Mouse (Mus musculus) forebrain, embryonic 15.5 days (tissue): ENCODE data around the gene Myocd. TPM values are rescaled to one million over a fixed set of nuclear protein-coding genes. Genes with fewer than 3 reads are reported as not detected.

Source experiments
- ATAC-seq: fragments of 200-750 bp; cut with Nextera tagmentation; replicated peaks from 2 replicates; pipeline ENCODE4 v1.8.0; 2017; ENCODE audit warnings: mild to moderate bottlenecking, moderate TSS enrichment, moderate library complexity
- H3K27ac ChIP-seq: fragments of 300-500 bp; sonication (generic); replicated peaks from 2 replicates; pipeline ENCODE4 v1.5.1; 2015; ENCODE audit warnings: mild to moderate bottlenecking, inconsistent platforms
- H3K27me3 ChIP-seq: fragments of 300-500 bp; sonication (generic); 2 replicates; pipeline ENCODE4 v1.6.1; 2015; ENCODE audit warnings: inconsistent platforms
- H3K36me3 ChIP-seq: fragments of 300-500 bp; sonication (generic); 2 replicates; pipeline ENCODE4 v1.6.1; 2015; ENCODE audit warnings: mild to moderate bottlenecking, inconsistent platforms
- H3K4me1 ChIP-seq: fragments of 300-500 bp; sonication (generic); 2 replicates; pipeline ENCODE4 v1.6.1; 2015; ENCODE audit warnings: inconsistent platforms
- H3K4me2 ChIP-seq: fragments of 300-500 bp; sonication (generic); replicated peaks from 2 replicates; pipeline ENCODE4 v1.6.1; 2015; ENCODE audit warnings: mild to moderate bottlenecking, inconsistent platforms
- H3K4me3 ChIP-seq: fragments of 300-500 bp; sonication (generic); 2 replicates; pipeline ENCODE4 v1.5.1; 2015; ENCODE audit warnings: mild to moderate bottlenecking, inconsistent platforms
- H3K9ac ChIP-seq: fragments of 300-500 bp; sonication (generic); replicated peaks from 2 replicates; pipeline ENCODE4 v1.6.1; 2015; ENCODE audit warnings: mild to moderate bottlenecking, inconsistent platforms
- H3K9me3 ChIP-seq: fragments of 300-500 bp; sonication (generic); 2 replicates; pipeline ENCODE4 v1.6.1; 2016; ENCODE audit warnings: inconsistent platforms
- WGBS: fragments of 180-500 bp; shearing (Covaris S2); methylation state at CpG from one replicate; pipeline ENCODE4 v1.1.7; 2015; ENCODE audit warnings: mixed read lengths; 5-methylcytosine and 5-hydroxymethylcytosine counted together
- polyA plus RNA-seq: library from polyadenylated mRNA; unstranded; fragments of >200 nt; fragmentation: Nextera tagmentation; extraction: Ambion mirVana; gene quantifications from 2 replicates; pipeline ENCODE4 v1.2.1, GENCODE M21; 2015

Gene Myocd
- polyA plus RNA-seq, 1 experiment from 2014 or later: 0.45 TPM

- H3K9ac ChIP-seq: no peak overlapping the region
- no peaks in the 10 kb centered on the region for H3K36me3 ChIP-seq
- H3K27ac ChIP-seq: no peak overlapping the region
- no peaks in the 10 kb centered on the region for H3K27me3 ChIP-seq
- H3K4me1 ChIP-seq: peaks cover 12% of the 10 kb centered on the region
- ATAC-seq: no peak
- no peaks in the 10 kb centered on the region for H3K9me3 ChIP-seq
- no peak overlapping the region for H3K4me3 ChIP-seq
- H3K4me2 ChIP-seq: no peak overlapping the region
- 84% methylated on average over 6 of the region's 6 CpGs for WGBS
Observed at GRCm38 (mm10) chr11:65211701-65212100, 58.1 kb downstream of the Myocd start.

GRCm38 (mm10) chr11:65209441-65209840, 60.3 kb downstream of the Myocd start:
- Histone ChIP-seq H3K36me3 (no peaks in the 10 kb centered on the region), H3K4me2 (no peak overlapping the region), H3K27me3 (no peaks in the 10 kb centered on the region), H3K4me3 (no peak overlapping the region), H3K27ac (no peak overlapping the region), H3K4me1 (no peaks in the 10 kb centered on the region), H3K9me3 (no peaks in the 10 kb centered on the region), H3K9ac (no peak overlapping the region)
- ATAC-seq: no peak
- 50% methylated on average over 6 of the region's 6 CpGs for WGBS

- Histone ChIP-seq H3K4me1 (no peaks in the 10 kb centered on the region), H3K27ac (no peak overlapping the region), H3K4me2 (no peak overlapping the region), H3K9me3 (no peaks in the 10 kb centered on the region), H3K27me3 (no peaks in the 10 kb centered on the region), H3K9ac (no peak overlapping the region), H3K36me3 (no peaks in the 10 kb centered on the region), H3K4me3 (no peak overlapping the region)
- WGBS: 84% methylated on average over 5 of the region's 5 CpGs
- no peak for ATAC-seq
Observed at GRCm38 (mm10) chr11:65205306-65205705, 64.5 kb downstream of the Myocd start.

- Histone ChIP-seq H3K4me2 (no peak overlapping the region), H3K27ac (no peak overlapping the region), H3K4me1 (no peaks in the 10 kb centered on the region), H3K27me3 (no peaks in the 10 kb centered on the region), H3K4me3 (no peak overlapping the region), H3K36me3 (no peaks in the 10 kb centered on the region), H3K9ac (no peak overlapping the region), H3K9me3 (no peaks in the 10 kb centered on the region)
- 79% methylated on average over 13 of the region's 13 CpGs for WGBS
- ATAC-seq: no peak
Observed at GRCm38 (mm10) chr11:65204651-65205050, 65.1 kb downstream of the Myocd start.

- H3K27ac ChIP-seq: no peak overlapping the region
- H3K27me3 ChIP-seq: no peaks in the 10 kb centered on the region
- H3K9me3 ChIP-seq: no peaks in the 10 kb centered on the region
- no peak overlapping the region for H3K9ac ChIP-seq
- WGBS: 90% methylated on average over 1 of the region's 1 CpGs
- H3K4me3 ChIP-seq: no peak overlapping the region
- no peak overlapping the region for H3K4me2 ChIP-seq
- H3K4me1 ChIP-seq: no peaks in the 10 kb centered on the region
- ATAC-seq: no peak
- no peaks in the 10 kb centered on the region for H3K36me3 ChIP-seq
Observed at GRCm38 (mm10) chr11:65203020-65203419, 66.8 kb downstream of the Myocd start.

- 49% methylated on average over 5 of the region's 5 CpGs for WGBS
- H3K4me3 ChIP-seq: no peak overlapping the region
- H3K4me1 ChIP-seq: no peaks in the 10 kb centered on the region
- no peak overlapping the region for H3K9ac ChIP-seq
- H3K36me3 ChIP-seq: no peaks in the 10 kb centered on the region
- H3K27ac ChIP-seq: no peak overlapping the region
- no peak for ATAC-seq
- no peaks in the 10 kb centered on the region for H3K9me3 ChIP-seq
- no peak overlapping the region for H3K4me2 ChIP-seq
- H3K27me3 ChIP-seq: no peaks in the 10 kb centered on the region
Observed at GRCm38 (mm10) chr11:65202236-65202635, 67.6 kb downstream of the Myocd start.

GRCm38 (mm10) chr11:65198026-65198425, 71.8 kb downstream of the Myocd start:
- Histone ChIP-seq H3K27ac (no peak overlapping the region), H3K4me2 (no peak overlapping the region), H3K27me3 (no peaks in the 10 kb centered on the region), H3K9me3 (no peaks in the 10 kb centered on the region), H3K36me3 (no peaks in the 10 kb centered on the region), H3K9ac (no peak overlapping the region), H3K4me3 (no peak overlapping the region), H3K4me1 (no peaks in the 10 kb centered on the region)
- 86% methylated on average over 3 of the region's 3 CpGs for WGBS
- no peak for ATAC-seq

- H3K27me3 ChIP-seq: no peaks in the 10 kb centered on the region
- H3K36me3 ChIP-seq: no peaks in the 10 kb centered on the region
- no peak overlapping the region for H3K4me2 ChIP-seq
- H3K4me1 ChIP-seq: no peaks in the 10 kb centered on the region
- peak; percentile 63; the same call in 1 of the 2 replicates for ATAC-seq
- H3K4me3 ChIP-seq: no peak overlapping the region
- H3K27ac ChIP-seq: no peak overlapping the region
- no peaks in the 10 kb centered on the region for H3K9me3 ChIP-seq
- no peak overlapping the region for H3K9ac ChIP-seq
- 4% methylated on average over 3 of the region's 3 CpGs for WGBS
Observed at GRCm38 (mm10) chr11:65197280-65197679, 72.5 kb downstream of the Myocd start.

- Histone ChIP-seq H3K4me2 (no peak overlapping the region), H3K36me3 (no peaks in the 10 kb centered on the region), H3K9ac (no peak overlapping the region), H3K27me3 (no peaks in the 10 kb centered on the region), H3K4me1 (no peaks in the 10 kb centered on the region), H3K4me3 (no peak overlapping the region), H3K27ac (no peak overlapping the region), H3K9me3 (no peaks in the 10 kb centered on the region)
- 88% methylated on average over 12 of the region's 12 CpGs for WGBS
- ATAC-seq: no peak
Observed at GRCm38 (mm10) chr11:65186974-65187373, 82.8 kb downstream of the Myocd start.

- 95% methylated on average over 1 of the region's 1 CpGs for WGBS
- Histone ChIP-seq H3K9me3 (no peaks in the 10 kb centered on the region), H3K27me3 (no peaks in the 10 kb centered on the region), H3K4me2 (no peak overlapping the region), H3K4me1 (no peaks in the 10 kb centered on the region), H3K27ac (no peak overlapping the region), H3K4me3 (no peak overlapping the region), H3K9ac (no peak overlapping the region), H3K36me3 (no peaks in the 10 kb centered on the region)
- no peak for ATAC-seq
Observed at GRCm38 (mm10) chr11:65185114-65185513, 84.7 kb downstream of the Myocd start.

GRCm38 (mm10) chr11:65170121-65170750, 99.6 kb downstream of the Myocd start:
- Histone ChIP-seq H3K4me1 (no peaks in the 10 kb centered on the region), H3K4me3 (no peak overlapping the region), H3K9me3 (no peaks in the 10 kb centered on the region), H3K36me3 (no peaks in the 10 kb centered on the region), H3K27me3 (no peaks in the 10 kb centered on the region), H3K9ac (no peak overlapping the region), H3K27ac (no peak overlapping the region), H3K4me2 (no peak overlapping the region)
- WGBS: 86% methylated on average over 4 of the region's 4 CpGs
- no peak for ATAC-seq

- H3K9me3 ChIP-seq: no peaks in the 10 kb centered on the region
- ATAC-seq: peak; percentile 97
- peak within 1 kb of the TSS; percentile 78 for H3K4me2 ChIP-seq
- H3K27ac ChIP-seq: peak within 1 kb of the TSS; percentile 63
- H3K4me3 ChIP-seq: peak within 1 kb of the TSS; percentile 72
- H3K36me3 ChIP-seq: no peaks in the 10 kb centered on the region
- 0% methylated on average over 27 of the region's 27 CpGs for WGBS
- H3K9ac ChIP-seq: peak within 1 kb of the TSS; percentile 86
- no peaks in the 10 kb centered on the region for H3K27me3 ChIP-seq
- H3K4me1 ChIP-seq: peaks cover 14% of the 10 kb centered on the region
Observed at GRCm38 (mm10) chr11:65162767-65163120, 107.0 kb downstream of the Myocd start, which contains the start of gene Arhgap44. TSS of gene Arhgap44 (minus strand) at chr11:65162961.
